Mouse (Mus musculus) liver, embryonic 15.5 days (tissue): ENCODE data around the gene Rab21. TPM values are rescaled to one million over a fixed set of nuclear protein-coding genes. Genes with fewer than 3 reads are reported as not detected.

Experiments used
- ATAC-seq: fragments of 200-750 bp; cut with Nextera tagmentation; 2 replicates; pipeline ENCODE4 v1.8.0; 2017; ENCODE audit warnings: moderate number of reproducible peaks, mild to moderate bottlenecking, moderate library complexity; ENCODE audit not compliant: insufficient read depth
- H3K27ac ChIP-seq: fragments of 300-500 bp; sonication (generic); replicated peaks from 2 replicates; pipeline ENCODE4 v1.5.1; 2015; ENCODE audit warnings: mild to moderate bottlenecking, inconsistent platforms
- H3K27me3 ChIP-seq: fragments of 300-500 bp; sonication (generic); 2 replicates; pipeline ENCODE4 v1.6.1; 2015; ENCODE audit warnings: mild to moderate bottlenecking, inconsistent platforms
- H3K36me3 ChIP-seq: fragments of 300-500 bp; sonication (generic); replicated peaks from 2 replicates; pipeline ENCODE4 v1.6.1; 2015; ENCODE audit warnings: moderate library complexity, mild to moderate bottlenecking, inconsistent platforms
- H3K4me1 ChIP-seq: fragments of 300-500 bp; sonication (generic); replicated peaks from 2 replicates; pipeline ENCODE4 v1.6.1; 2015; ENCODE audit warnings: inconsistent platforms
- H3K4me2 ChIP-seq: fragments of 300-500 bp; sonication (generic); 2 replicates; pipeline ENCODE4 v1.6.1; 2015; ENCODE audit warnings: moderate library complexity, mild to moderate bottlenecking, inconsistent platforms
- H3K4me3 ChIP-seq: fragments of 300-500 bp; sonication (generic); replicated peaks from 2 replicates; pipeline ENCODE4 v1.5.1; 2015; ENCODE audit warnings: mild to moderate bottlenecking, inconsistent platforms
- H3K9ac ChIP-seq: fragments of 300-500 bp; sonication (generic); 2 replicates; pipeline ENCODE4 v1.6.1; 2015; ENCODE audit warnings: moderate library complexity, mild to moderate bottlenecking, inconsistent platforms
- H3K9me3 ChIP-seq: fragments of 300-500 bp; sonication (generic); replicated peaks from 2 replicates; pipeline ENCODE4 v1.6.1; 2016; ENCODE audit warnings: inconsistent platforms
- WGBS: fragments of 180-500 bp; shearing (Covaris S2); methylation state at CpG from one replicate; pipeline ENCODE4 v1.1.7; 2015; ENCODE audit warnings: mixed read lengths; ENCODE audit not compliant: insufficient replicate concordance; 5-methylcytosine and 5-hydroxymethylcytosine counted together
- polyA plus RNA-seq: library from polyadenylated mRNA; unstranded; fragments of >200 nt; fragmentation: Nextera tagmentation; extraction: Ambion mirVana; gene quantifications from 2 replicates; pipeline ENCODE4 v1.2.1, GENCODE M21; 2015

The Rab21 gene
- 2.4 and 3.3 TPM in 2 replicates for polyA plus RNA-seq

DNA sequence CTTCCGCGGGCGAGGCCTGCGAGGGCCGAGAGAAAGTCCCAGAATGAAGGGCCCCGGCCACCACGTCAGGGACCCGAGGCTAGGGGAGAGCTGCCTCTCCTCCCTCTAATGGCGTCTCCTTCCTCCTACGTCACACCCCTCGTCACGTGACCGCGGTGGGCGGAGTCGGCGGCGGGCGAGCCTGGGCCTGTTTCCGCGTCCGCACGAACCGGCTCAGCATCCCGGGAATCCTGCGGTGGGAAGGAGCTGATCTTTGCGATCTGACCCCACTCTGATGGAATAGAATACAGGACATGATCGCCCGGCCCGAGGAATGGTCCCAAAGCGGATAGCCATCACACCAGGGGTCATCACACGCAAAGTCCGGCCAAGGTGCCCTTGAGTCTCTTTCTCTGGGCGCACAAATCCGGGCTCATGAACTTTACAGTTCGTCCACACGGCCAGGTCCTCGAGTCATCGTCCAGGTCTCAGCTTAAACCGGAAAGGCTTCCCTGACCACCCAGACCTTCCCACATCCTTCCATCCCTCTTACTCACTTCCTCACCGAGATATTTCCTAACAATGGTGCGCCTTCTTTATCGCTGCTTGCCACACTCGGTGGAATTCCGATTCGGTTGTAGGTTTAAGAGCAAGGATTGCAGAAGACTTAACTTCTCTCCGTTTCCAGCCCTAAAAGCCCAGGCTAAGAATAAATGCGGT is at the start of gene Rab21:
TSS of gene Rab21 (minus strand) at position 122 of the 699 bp plus-strand sequence.
- Histone ChIP-seq H3K4me2 (peak within 1 kb of the TSS; percentile 84), H3K27me3 (no peaks in the 10 kb centered on the region), H3K36me3 (no peaks in the 10 kb centered on the region), H3K4me3 (peak within 1 kb of the TSS; percentile 90), H3K27ac (peak within 1 kb of the TSS; percentile 87), H3K9me3 (no peaks in the 10 kb centered on the region), H3K9ac (peak within 1 kb of the TSS; percentile 95), H3K4me1 (peaks cover 43% of the 10 kb centered on the region)
- ATAC-seq, result peak; percentile 88
- under 1% methylated on average over 48 of the region's 48 CpGs for WGBS

DNA sequence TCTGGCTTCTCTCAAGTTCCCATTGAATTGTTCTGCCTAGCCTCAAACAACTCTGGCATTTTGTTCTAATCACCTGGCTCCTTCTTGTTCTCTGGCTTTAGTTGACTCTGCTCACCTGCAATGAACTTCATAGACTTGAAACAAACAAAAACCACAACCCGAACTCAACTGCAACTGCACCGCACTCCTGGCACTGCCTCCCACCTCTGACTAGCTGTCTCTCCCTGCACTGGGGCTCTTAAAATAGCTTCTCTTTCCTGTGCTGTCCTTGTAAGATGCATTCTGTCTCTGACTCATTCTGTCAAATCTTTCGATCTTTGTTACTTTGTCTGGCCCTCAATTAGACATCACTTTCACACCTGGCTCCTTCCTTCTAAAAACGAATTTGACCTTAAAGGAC is 47.8 kb upstream of the Rab21 start:
- H3K4me2 ChIP-seq, result peak overlapping the region; percentile 86
- peak overlapping the region; percentile 99 for H3K27ac ChIP-seq
- H3K27me3 ChIP-seq, result no peaks in the 10 kb centered on the region
- H3K9me3 ChIP-seq, result no peaks in the 10 kb centered on the region
- WGBS, result 64% methylated on average over 4 of the region's 4 CpGs
- H3K4me1 ChIP-seq, result peaks cover 25% of the 10 kb centered on the region
- no peaks in the 10 kb centered on the region for H3K36me3 ChIP-seq
- H3K9ac ChIP-seq, result peak overlapping the region; percentile 62
- no peak for ATAC-seq
- H3K4me3 ChIP-seq, result peak overlapping the region; percentile 65

DNA sequence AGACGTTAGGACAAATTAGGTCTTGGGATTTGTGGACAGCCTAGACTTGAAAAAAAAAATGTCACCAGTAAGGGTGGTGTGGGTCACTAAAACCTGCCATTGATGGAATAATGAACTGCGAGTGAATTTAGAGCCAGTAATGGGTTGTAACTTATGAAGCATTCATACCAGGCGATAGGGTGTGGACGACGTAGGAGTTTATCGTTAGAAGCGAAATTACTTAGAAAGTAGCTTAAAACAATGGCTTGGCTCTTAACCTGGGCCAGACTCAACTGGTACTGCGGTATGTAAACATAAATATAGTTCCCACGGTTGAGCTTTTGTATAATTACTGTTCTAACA is 47.2 kb upstream of the Rab21 start:
- peaks cover 25% of the 10 kb centered on the region for H3K4me1 ChIP-seq
- H3K9me3 ChIP-seq, result no peaks in the 10 kb centered on the region
- H3K4me3 ChIP-seq, result peak overlapping the region; percentile 65
- H3K27me3 ChIP-seq, result no peaks in the 10 kb centered on the region
- peak overlapping the region; percentile 99 for H3K27ac ChIP-seq
- peak overlapping the region; percentile 62 for H3K9ac ChIP-seq
- peak; percentile 49 for ATAC-seq
- H3K4me2 ChIP-seq, result peak overlapping the region; percentile 86
- H3K36me3 ChIP-seq, result no peaks in the 10 kb centered on the region
- 5% methylated on average over 9 of the region's 9 CpGs for WGBS

DNA sequence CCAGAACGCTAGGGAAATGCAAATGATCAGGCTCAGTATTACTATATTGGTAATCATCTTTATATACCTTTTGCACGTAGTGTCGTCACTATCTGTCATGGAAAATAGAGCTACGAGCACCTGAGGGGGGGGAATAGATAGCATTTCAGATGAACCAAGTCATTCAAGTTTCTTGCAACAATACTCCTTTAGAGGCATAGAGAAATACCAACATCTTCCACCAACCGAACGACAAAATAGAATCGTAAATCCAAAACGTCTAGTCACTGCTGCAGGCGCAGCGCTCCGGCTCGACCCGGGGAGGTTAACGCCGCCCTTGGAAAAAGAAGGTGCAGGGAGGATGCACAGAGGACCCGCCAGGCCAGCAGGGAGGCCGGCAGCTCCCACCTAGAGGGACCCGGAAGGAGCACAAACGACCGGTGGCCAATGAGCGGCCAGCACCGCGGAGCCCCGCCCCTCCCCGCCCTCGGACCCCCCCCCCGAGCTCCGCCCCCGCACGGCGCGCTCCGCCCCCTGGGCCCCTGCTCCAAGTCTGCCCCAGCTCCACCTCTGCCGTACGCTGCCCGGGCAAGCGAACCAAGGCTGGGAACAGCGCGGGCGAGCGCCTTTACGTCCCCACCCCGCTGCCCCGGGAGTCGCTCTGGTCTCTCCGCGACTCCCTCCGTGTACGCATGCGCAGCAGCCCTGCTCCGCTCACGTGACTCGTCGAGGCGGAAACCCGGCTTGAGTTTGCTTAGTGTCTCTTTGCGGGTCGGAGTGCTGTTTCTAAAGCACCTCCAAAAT is 46.6 kb upstream of the Rab21 start, which contains the start of gene Tmem19:
TSS of gene Tmem19 (minus strand) at position 662 of the 783 bp plus-strand sequence.
- no peaks in the 10 kb centered on the region for H3K9me3 ChIP-seq
- H3K36me3 ChIP-seq, result 0 out of 2 replicates have a peak, but pooled peaks cover 1% of the 10 kb centered on the region
- H3K27me3 ChIP-seq, result no peaks in the 10 kb centered on the region
- WGBS, result under 1% methylated on average over 58 of the region's 58 CpGs
- peak within 1 kb of the TSS; percentile 86 for H3K4me2 ChIP-seq
- ATAC-seq, result peak; percentile 99
- peak within 1 kb of the TSS; percentile 65 for H3K4me3 ChIP-seq
- H3K4me1 ChIP-seq, result peaks cover 25% of the 10 kb centered on the region
- H3K27ac ChIP-seq, result peak within 1 kb of the TSS; percentile 99
- peak within 1 kb of the TSS; percentile 62 for H3K9ac ChIP-seq

DNA sequence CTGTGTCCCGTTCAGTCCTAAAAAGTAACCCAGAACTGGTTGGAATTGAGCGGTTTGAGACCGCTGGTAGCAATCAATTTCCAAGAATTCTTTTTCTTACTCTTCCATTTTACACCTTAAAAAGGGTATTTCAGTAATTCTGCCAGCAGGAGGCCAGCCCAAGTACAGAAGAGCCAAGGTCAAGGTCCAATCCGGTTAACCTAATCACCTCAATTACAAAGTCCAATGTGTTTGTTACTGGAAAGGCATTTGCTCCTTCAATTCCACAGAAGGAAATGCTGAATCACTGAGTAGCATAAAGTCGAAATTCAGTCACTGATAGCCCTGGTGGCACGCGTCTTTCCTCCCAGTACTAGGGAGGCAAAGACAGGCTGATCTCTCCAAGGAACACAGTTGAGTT is 43.7 kb upstream of the Rab21 start:
- no peaks in the 10 kb centered on the region for H3K9me3 ChIP-seq
- no peak overlapping the region for H3K27ac ChIP-seq
- no peaks in the 10 kb centered on the region for H3K27me3 ChIP-seq
- H3K4me2 ChIP-seq, result no peak overlapping the region
- ATAC-seq, result no peak
- H3K4me3 ChIP-seq, result no peak overlapping the region
- H3K4me1 ChIP-seq, result peaks cover 25% of the 10 kb centered on the region
- no peak overlapping the region for H3K9ac ChIP-seq
- 78% methylated on average over 7 of the region's 7 CpGs for WGBS
- 0 out of 2 replicates have a peak, but pooled peaks cover 4% of the 10 kb centered on the region for H3K36me3 ChIP-seq

DNA sequence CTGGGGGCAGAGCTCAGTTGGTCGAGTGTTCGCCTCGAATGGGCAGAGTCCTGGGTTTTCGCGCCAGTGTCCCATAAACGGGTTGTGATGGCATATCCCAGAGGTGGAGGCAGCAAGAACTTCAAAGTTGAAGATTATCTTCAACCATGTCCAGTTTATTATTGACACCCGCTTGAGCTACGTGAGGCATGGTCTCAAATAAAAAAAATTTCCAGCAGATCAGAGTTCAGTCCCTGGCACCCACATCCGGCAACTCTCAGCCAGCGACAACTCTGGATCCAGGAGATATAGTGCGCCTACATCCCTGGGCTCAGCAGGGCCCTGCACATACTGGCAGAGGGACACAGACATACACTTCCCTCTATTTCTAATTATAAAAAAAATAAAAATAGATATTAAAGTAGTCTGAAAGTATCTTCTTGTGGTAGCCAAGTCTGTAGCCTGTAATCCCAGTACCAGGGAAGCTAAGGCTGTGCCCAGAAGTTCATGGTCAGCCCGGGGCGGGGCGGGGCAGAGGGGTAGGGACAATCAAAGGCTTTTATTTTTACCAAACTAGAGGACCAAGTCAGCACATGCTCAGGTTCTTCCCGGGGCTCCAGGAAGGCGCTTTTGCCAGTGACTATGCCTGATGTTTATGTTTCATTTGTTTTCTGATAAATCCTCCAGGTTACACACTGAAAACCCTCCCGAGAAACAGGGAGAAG is 43.0 kb upstream of the Rab21 start:
- peaks cover 18% of the 10 kb centered on the region for H3K4me1 ChIP-seq
- no peaks in the 10 kb centered on the region for H3K9me3 ChIP-seq
- ATAC-seq, result no peak
- 85% methylated on average over 17 of the region's 17 CpGs for WGBS
- H3K4me3 ChIP-seq, result no peak overlapping the region
- no peak overlapping the region for H3K27ac ChIP-seq
- no peak overlapping the region for H3K4me2 ChIP-seq
- H3K36me3 ChIP-seq, result 0 out of 2 replicates have a peak, but pooled peaks cover 4% of the 10 kb centered on the region
- H3K27me3 ChIP-seq, result no peaks in the 10 kb centered on the region
- H3K9ac ChIP-seq, result no peak overlapping the region

DNA sequence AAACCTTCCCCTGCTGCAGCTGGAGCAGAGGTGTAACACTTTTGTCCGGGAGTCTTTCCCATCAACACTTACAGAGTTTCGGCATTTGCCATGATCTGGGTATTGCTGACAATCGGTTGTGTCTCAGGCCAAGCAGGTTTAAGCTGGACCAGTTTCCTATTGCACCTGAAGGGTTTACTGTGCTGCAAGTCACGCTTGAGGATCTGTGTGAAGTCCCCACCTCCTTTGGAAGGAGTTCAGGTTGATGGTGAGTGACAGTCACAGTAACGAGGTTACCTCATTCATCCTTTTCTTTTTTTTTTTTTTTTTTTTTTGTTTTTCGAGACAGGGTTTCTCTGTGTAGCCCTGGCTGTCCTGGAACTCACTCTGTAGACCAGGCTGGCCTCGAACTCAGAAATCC is 40.7 kb upstream of the Rab21 start:
- Histone ChIP-seq H3K9ac (no peak overlapping the region), H3K4me1 (peaks cover 7% of the 10 kb centered on the region), H3K27ac (no peak overlapping the region), H3K36me3 (0 out of 2 replicates have a peak, but pooled peaks cover 4% of the 10 kb centered on the region), H3K27me3 (no peaks in the 10 kb centered on the region), H3K4me3 (no peak overlapping the region), H3K4me2 (no peak overlapping the region), H3K9me3 (no peaks in the 10 kb centered on the region)
- 70% methylated on average over 6 of the region's 7 CpGs for WGBS
- no peak for ATAC-seq

DNA sequence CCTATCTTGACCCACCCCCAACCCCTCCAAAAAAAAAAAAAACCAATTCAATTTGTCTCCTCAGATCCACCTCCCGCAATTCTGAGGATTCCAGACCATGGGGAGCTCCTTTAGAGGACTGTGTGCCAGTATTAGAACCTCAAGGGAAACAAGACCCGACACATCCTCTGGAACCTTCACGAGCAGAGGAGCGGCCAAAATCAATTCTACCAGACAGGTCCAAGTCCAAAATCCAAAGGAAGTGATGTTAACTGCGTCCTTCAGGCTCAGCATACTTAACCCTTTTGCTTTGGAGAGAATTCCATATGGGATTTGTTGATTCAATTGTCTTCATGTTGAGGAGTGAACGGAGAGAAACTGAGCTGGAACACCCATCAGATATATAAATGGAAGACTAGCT is 39.6 kb upstream of the Rab21 start:
- peaks cover 9% of the 10 kb centered on the region for H3K4me1 ChIP-seq
- WGBS, result 72% methylated on average over 6 of the region's 6 CpGs
- H3K27me3 ChIP-seq, result no peaks in the 10 kb centered on the region
- H3K4me2 ChIP-seq, result no peak overlapping the region
- no peak overlapping the region for H3K4me3 ChIP-seq
- H3K27ac ChIP-seq, result no peak overlapping the region
- no peak overlapping the region for H3K9ac ChIP-seq
- H3K36me3 ChIP-seq, result 0 out of 2 replicates have a peak, but pooled peaks cover 4% of the 10 kb centered on the region
- H3K9me3 ChIP-seq, result no peaks in the 10 kb centered on the region
- ATAC-seq, result no peak

DNA sequence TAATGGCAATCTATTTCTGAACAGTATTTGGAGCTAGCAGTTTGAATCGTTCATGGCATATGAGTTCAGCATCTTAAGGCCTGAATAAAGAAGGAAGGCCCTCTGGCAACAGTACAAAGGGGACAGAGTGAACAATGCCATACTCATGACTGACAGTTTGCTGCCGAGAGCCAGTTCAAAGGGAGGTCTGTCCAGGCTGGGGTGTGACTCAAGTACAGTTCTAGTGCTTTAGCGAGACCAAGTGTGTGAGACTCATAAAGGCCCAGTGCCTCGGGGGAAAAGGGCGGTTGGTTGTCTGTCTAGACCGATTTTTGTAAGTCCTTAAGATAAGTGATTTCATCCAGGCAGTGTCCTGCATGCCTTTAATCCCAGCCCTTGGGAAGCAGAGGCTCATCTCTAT is 39.2 kb upstream of the Rab21 start:
- H3K9ac ChIP-seq, result no peak overlapping the region
- H3K4me1 ChIP-seq, result peaks cover 9% of the 10 kb centered on the region
- no peak for ATAC-seq
- no peak overlapping the region for H3K4me2 ChIP-seq
- no peaks in the 10 kb centered on the region for H3K27me3 ChIP-seq
- WGBS, result 79% methylated on average over 6 of the region's 6 CpGs
- no peaks in the 10 kb centered on the region for H3K9me3 ChIP-seq
- no peak overlapping the region for H3K27ac ChIP-seq
- no peak overlapping the region for H3K4me3 ChIP-seq
- H3K36me3 ChIP-seq, result 0 out of 2 replicates have a peak, but pooled peaks cover 4% of the 10 kb centered on the region

DNA sequence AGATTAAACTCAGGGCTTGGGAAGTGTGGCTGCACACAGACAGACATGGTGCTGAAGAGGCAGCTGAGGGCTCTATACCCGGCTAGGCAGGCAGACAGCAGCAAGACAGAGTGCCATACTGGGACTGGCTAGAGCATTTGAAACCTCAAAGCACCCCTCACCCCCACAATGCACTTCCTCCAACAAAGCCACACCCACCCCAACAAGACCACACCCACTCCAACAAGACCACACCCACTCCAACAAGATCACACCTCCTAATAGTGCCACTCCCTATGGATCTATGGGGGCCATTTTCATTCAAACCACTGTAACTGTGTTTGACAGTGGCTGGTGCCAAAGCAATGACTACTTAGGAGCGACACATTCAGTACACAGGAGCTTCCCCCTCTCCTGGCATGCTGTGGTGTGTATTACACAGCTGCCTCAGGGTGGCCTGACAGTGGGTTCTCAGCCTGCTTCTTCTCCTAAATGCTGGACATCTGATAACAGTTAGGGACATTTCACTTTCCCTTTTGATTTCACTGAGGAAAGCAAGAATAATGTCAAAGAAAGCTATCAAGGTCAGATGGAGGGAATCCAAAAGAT is 35.5 kb upstream of the Rab21 start:
- Histone ChIP-seq H3K9me3 (no peaks in the 10 kb centered on the region), H3K27me3 (no peaks in the 10 kb centered on the region), H3K4me3 (no peak overlapping the region), H3K9ac (no peak overlapping the region), H3K4me1 (peaks cover 7% of the 10 kb centered on the region), H3K4me2 (no peak overlapping the region), H3K36me3 (no peaks in the 10 kb centered on the region), H3K27ac (no peak overlapping the region)
- 62% methylated on average over 2 of the region's 2 CpGs for WGBS
- ATAC-seq, result peak; percentile 60; the same call in 1 of the 2 replicates
